Mouse (Mus musculus) ES-E14 (cell line): Measurements from ENCODE around the gene Zbp1.

Experiments
- CHD2 ChIP-seq: IDR thresholded peaks from 2 replicates; pipeline ENCODE4 v1.6.1; 2014; ENCODE audit warnings: mild to moderate bottlenecking, low read depth, low read length, inconsistent platforms
- HCFC1 ChIP-seq: IDR thresholded peaks from 2 replicates; pipeline ENCODE4 v1.6.1; 2012; ENCODE audit warnings: low read length, inconsistent platforms, borderline replicate concordance; ENCODE audit not compliant: insufficient read depth
- MAFK ChIP-seq: IDR thresholded peaks from 2 replicates; pipeline ENCODE4 v1.6.1; 2014; ENCODE audit warnings: mild to moderate bottlenecking, low read depth, low read length, inconsistent platforms; ENCODE audit not compliant: insufficient read depth
- ZC3H11A ChIP-seq: IDR thresholded peaks from 2 replicates; pipeline ENCODE4 v1.6.1; 2012; ENCODE audit warnings: low read depth, mild to moderate bottlenecking, inconsistent platforms, low read length, borderline replicate concordance
- ZNF384 ChIP-seq: IDR thresholded peaks from 2 replicates; pipeline ENCODE4 v1.6.1; 2012; ENCODE audit warnings: low read depth, low read length, inconsistent platforms

- TF ChIP-seq MAFK (no peak), CHD2 (no peak), ZNF384 (no peak), HCFC1 (no peak; the same call in 1 of the 2 replicates), ZC3H11A (peak; percentile 49; the same call in 1 of the 2 replicates)
These were observed 11.0 kb upstream of the Zbp1 start for GRCm38 (mm10) chr2:173229578-173230224.
